Mouse (Mus musculus): ENCODE data around the gene Cisd1.
A peak's percentile ranks its signal among the peaks of the same experiment; 100 is the strongest.
"Not testable (repeated sequence)": the region's sequence is repeated elsewhere in the genome, so short reads cannot be mapped to it uniquely, and the experiment has no call there.

Gene Cisd1

GRCm38 (mm10) chr10:71344579-71345143 lies at the start of gene Cisd1:
Gene Cisd1 (minus strand): TSS chr10:71344954.
- peak; percentile 90 to 94 for DNase-seq (ENCODE audit: low spot score in 2 of 2)

GRCm38 (mm10) chr10:71389311-71389710 lies 44.6 kb upstream of the Cisd1 start:
- DNase-seq (ENCODE audit: low spot score in 2 of 2), result no peak

- no peak for DNase-seq (ENCODE audit: low spot score in 2 of 2)
Measured at GRCm38 (mm10) chr10:71384159-71385044, 39.6 kb upstream of the Cisd1 start.

- DNase-seq (ENCODE audit: low spot score in 2 of 2), result not testable (repeated sequence)
Measured at GRCm38 (mm10) chr10:71383552-71383924, 38.8 kb upstream of the Cisd1 start.

- DNase-seq (ENCODE audit: low spot score in 2 of 2), result no peak
Measured at GRCm38 (mm10) chr10:71382858-71383551, 38.3 kb upstream of the Cisd1 start.

- DNase-seq (ENCODE audit: low spot score in 2 of 2), result no peak
Measured at GRCm38 (mm10) chr10:71382109-71382508, 37.4 kb upstream of the Cisd1 start.

- no peak for DNase-seq (ENCODE audit: low spot score in 2 of 2)
Measured at GRCm38 (mm10) chr10:71381471-71382033, 36.8 kb upstream of the Cisd1 start.

GRCm38 (mm10) chr10:71380406-71380805 lies 35.7 kb upstream of the Cisd1 start:
- DNase-seq (ENCODE audit: low spot score in 2 of 2), result no peak

GRCm38 (mm10) chr10:71376014-71376413 lies 31.3 kb upstream of the Cisd1 start:
- no peak for DNase-seq (ENCODE audit: low spot score in 2 of 2)

- no peak for DNase-seq (ENCODE audit: low spot score in 2 of 2)
Measured at GRCm38 (mm10) chr10:71373706-71374105, 29.0 kb upstream of the Cisd1 start.

GRCm38 (mm10) chr10:71371881-71372280 lies 27.1 kb upstream of the Cisd1 start:
- no peak for DNase-seq (ENCODE audit: low spot score in 2 of 2)

- DNase-seq (ENCODE audit: low spot score in 2 of 2), result no peak
Measured at GRCm38 (mm10) chr10:71369466-71369865, 24.7 kb upstream of the Cisd1 start.

GRCm38 (mm10) chr10:71368128-71368940 lies 23.6 kb upstream of the Cisd1 start:
- DNase-seq (ENCODE audit: low spot score in 2 of 2), result no peak

GRCm38 (mm10) chr10:71363858-71364257 lies 19.1 kb upstream of the Cisd1 start:
- DNase-seq (ENCODE audit: low spot score in 2 of 2), result no peak

- no peak for DNase-seq (ENCODE audit: low spot score in 2 of 2)
Measured at GRCm38 (mm10) chr10:71363440-71363839, 18.7 kb upstream of the Cisd1 start.

GRCm38 (mm10) chr10:71361836-71362562 lies 17.2 kb upstream of the Cisd1 start:
- DNase-seq (ENCODE audit: low spot score in 2 of 2), result no peak

GRCm38 (mm10) chr10:71361044-71361443 lies 16.3 kb upstream of the Cisd1 start:
- no peak for DNase-seq (ENCODE audit: low spot score in 2 of 2)

- no peak for DNase-seq (ENCODE audit: low spot score in 2 of 2)
Measured at GRCm38 (mm10) chr10:71354947-71355346, 10.2 kb upstream of the Cisd1 start.

GRCm38 (mm10) chr10:71353850-71354249 lies 9.1 kb upstream of the Cisd1 start:
- no peak for DNase-seq (ENCODE audit: low spot score in 2 of 2)

- DNase-seq (ENCODE audit: low spot score in 2 of 2), result no peak
Measured at GRCm38 (mm10) chr10:71351301-71351700, 6.5 kb upstream of the Cisd1 start.

GRCm38 (mm10) chr10:71349290-71349689 lies 4.5 kb upstream of the Cisd1 start:
- peak in 1 of 2 experiments; percentile 26 for DNase-seq (ENCODE audit: low spot score in 2 of 2)
